Mouse (Mus musculus): Measurements from ENCODE around the gene Bag3.
"Not testable (repeated sequence)": the region's sequence is repeated elsewhere in the genome, so short reads cannot be mapped to it uniquely, and the experiment has no call there.

The Bag3 gene

GRCm38 (mm10) chr7:128569987-128570656 lies 46.7 kb downstream of the Bag3 start:
- DNase-seq: no peak

DNA sequence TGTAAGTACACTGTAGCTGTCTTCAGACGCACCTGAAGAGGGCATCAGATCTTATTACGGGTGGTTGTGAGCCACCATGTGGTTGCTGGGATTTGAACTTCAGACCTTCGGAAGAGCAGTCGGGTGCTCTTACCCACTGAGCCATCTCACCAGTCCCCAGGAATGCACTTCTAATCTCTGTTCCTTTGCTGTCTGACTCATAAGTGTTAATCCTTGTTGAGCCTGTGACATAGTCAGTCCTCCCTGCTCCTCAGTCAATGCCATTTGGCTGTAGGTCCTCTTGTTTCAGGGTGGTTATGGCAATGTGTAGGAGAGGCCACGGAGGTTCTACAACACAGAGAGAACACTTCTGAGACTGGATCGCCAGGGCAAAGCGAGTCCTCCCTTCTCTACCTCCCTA lies 47.2 kb downstream of the Bag3 start:
- not testable (repeated sequence) for DNase-seq

DNA sequence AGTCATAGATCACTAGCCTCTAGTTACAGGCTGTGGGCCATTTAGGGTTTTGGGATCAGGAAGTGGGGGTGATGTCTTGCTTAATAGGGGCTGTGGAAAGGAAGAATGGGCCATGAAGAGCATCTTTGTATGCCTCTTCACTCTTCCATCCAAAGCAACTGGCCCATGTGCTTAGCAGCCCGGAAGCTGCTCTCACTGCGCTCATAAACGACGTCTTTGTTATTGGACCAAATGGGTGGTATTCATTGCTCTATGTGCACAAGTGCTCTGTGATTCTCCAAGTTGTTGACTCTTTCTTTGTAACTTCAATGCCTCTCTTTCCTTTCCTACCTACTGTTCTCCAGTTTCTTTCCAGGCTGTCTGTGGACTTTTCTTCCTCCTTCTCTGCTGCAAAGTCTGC lies 48.6 kb downstream of the Bag3 start:
- no peak for DNase-seq

- DNase-seq: no peak
These were observed 51.8 kb downstream of the Bag3 start for GRCm38 (mm10) chr7:128575211-128575610.

- no peak for DNase-seq
These were observed 52.4 kb downstream of the Bag3 start for GRCm38 (mm10) chr7:128575794-128576193.

DNA sequence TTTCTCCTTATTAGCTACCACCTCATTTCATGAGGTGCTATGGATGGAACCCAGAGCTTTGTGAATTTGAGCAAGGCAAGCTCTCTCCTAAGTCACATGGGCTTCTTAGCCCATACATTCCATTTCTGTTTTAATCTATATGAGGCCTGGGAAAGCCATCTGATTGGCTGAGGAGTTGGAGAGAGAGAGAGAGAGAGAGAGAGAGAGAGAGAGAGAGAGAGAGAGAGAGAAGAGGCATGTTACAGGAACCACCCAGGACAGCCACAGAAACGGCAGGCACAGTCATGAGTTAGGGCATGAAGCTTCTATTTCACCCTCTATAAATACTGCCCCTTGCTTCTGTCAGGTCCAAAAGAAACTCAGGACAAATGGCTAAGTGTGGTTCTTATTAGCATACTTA lies 54.2 kb downstream of the Bag3 start:
- DNase-seq: no peak

DNA sequence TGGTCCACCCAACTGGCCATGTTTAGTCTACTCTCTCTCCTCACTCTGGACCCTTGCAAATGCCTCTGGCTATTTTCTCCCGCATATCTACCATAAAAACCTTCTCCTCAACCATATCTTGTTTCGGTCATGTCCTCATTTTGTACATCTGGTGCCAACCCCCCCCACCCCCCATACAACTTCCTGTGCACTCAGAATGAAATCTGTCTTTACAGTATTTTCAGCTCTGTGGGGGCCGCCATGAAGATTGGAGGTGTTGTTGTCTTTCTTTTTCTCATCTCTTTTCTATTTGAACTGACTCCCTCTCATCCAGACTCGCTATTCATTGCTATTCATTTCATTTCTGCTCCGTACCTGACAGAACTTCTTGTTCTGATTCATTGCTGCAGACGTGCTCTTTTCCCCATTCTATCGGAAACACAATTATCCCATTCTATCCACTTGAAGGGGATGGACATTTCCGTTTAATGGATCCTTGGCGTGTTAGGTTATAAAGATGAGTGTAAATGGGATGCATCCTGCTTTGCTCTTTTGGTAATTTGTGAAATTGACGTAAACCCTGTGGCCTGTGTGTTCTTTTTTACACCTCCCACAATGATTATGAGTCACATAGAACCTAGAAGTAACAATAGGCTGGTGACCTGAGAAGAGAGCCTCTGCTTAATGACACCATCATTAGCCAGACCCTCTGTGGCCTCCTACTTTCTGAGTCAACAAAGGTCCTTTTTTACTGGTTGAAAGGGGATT lies 55.0 kb downstream of the Bag3 start:
- no peak for DNase-seq

DNA sequence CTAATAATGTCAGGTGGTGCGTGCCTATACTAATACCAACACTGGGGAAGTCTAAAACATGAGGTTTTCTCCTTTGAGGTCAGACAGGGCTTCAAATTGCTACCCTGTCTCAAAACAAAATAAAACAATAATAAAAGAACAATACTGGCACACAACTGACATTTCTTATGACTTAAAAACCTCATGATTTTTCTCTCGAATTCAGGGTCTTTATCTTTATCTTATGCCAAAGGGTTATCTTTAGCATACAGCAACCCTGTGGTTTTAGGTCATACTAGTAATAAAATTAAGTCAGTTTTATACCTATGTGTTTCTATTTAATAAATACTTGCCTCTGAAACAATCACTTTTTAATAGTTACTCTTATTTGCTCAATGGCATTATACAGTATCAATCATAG lies 56.0 kb downstream of the Bag3 start:
- no peak for DNase-seq

- no peak for DNase-seq
These were observed 56.9 kb downstream of the Bag3 start for GRCm38 (mm10) chr7:128580318-128580717.

GRCm38 (mm10) chr7:128581864-128582484 lies 58.6 kb downstream of the Bag3 start:
- no peak for DNase-seq

DNA sequence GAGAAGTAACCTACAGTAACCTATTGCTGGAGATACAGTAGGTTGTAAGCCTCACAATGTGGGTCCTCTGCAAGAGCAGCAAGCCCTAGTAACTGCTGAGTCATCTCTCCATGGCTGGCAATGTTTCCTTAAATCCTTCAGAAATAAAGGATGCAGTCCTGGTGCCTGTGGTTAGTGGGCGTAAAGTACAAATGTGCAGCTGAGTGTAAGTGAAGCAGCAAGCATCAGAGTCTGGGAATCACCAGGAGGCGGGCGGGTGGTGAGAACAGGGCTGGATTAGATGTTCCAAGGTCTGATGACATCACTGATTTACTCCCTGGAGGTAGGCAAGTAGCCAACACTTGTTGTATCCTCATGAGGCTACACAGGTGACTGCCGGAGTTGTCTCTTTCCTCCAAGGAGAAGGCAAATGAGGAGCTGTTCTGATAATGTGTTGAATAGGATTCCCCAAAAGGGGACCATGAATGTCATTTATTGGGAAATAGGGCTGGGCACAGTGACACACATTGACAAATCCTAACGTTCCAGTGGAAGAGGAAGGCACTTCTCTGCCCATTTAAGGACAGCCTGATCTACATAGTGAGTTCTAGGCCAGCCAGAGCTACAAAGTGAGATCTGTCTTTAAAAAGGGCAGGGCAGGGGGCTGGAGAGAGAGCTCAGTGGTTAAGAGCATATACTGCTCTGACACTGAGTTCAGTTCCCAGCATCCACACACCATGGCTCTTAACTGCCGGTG lies 60.0 kb downstream of the Bag3 start:
- DNase-seq: peak; percentile 12 to 55

DNA sequence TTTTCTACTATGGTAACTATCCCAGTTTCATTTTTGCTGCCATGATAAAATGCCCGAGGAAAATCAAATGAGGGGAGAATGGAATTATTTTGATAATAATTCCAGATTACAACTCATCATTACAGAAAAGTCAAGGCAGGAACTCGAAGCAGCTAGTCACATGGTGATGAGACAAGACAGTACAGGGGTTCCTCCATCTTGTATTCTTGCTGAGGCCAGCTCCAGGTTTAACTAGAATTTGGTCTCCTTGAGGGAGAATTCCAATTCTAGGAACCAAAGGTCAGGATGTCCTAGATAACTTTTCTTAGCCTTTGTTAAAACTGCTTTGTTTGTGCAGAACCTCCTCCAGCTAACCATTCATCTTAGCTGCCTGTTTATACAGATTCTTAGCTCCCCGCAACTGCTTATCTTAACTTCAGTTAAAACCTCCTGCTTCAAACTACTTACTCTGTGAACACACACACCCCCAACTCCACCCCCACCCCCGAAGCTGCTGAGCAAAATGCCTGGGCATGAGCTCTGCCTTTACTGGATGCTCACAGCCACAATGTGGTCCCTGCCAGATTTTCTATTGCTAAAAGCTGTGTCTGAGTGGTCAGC lies 64.0 kb downstream of the Bag3 start:
- no peak for DNase-seq

- peak; percentile 46 to 67 for DNase-seq
These were observed 68.1 kb downstream of the Bag3 start for GRCm38 (mm10) chr7:128591345-128592084.

DNA sequence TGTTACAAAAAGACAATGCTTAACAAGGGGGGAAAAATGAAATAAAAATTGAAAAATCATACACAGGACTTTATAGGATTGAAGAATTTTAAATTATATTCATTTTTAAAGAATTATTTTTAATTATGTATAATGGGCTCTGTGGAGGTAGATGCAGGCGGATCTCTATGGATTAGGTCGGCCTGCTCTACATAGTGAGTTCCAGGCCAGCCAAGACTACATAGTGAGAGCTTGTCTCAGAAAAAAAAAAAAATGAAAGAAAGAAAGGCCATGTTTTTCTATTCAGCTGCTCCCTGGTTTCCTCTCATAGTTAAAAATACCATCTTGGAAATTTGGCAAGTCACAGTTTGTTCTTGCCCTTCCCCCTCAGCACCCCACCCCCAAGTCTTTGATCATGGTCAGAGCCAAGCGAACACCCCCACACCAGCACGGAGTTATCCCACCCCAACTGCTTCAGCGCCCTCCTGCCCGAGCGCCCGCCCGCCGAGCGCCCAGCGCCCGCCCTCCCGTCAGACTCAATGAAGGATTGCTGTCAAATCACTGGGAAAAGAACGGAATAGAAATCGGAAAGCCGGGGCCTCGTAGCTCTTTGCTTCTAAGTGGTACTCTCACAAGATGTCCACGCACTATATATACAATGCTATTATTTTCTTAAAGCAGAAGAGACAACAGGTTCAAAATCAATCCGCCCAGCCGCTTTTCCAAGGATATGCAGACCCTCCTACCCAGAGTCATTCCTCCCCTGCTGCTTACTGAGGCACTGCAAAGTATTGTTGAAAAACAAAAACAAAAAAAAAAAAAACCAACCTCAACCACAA lies 68.9 kb downstream of the Bag3 start:
- DNase-seq: peak; percentile 63 to 75

DNA sequence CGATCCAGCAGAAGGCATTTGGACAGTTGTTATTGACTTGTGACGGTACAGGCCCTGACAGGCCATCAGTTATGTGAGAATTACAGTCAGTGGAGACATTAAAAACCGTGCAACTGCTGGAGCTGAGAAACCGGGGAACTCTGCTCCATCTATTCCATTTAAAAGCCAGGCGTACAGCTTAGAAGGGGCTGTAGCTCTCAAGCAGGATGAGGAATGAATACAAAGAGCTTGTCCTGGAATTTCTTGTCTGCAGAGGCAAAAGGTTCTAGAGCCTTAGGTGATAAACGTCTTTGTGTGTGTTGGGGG lies 69.5 kb downstream of the Bag3 start:
- no peak for DNase-seq

GRCm38 (mm10) chr7:128596274-128596673 lies 72.9 kb downstream of the Bag3 start:
- no peak for DNase-seq

Measured in kidney, postnatal 4 days (tissue).